23 mouse cellular contexts compared by ENCODE assay signal in genomic region chr13:3831546-3831945, GRCm38 (mm10). TPM values are rescaled to one million over a fixed set of nuclear protein-coding genes. Genes with fewer than 3 reads are reported as not detected.
DNase-seq lines count a peak whose midpoint lies in the region; ATAC-seq lines count a peak whose summit lies in the region.
"Had no signal": no experiment of that assay in that cellular context is flagged by ENCODE, and none has a peak within 500 bp of the region (broad histone marks: within the 10 kb centered on the region; RNA-seq: fewer than 3 reads in every experiment).

No protein-coding gene starts in this region.

- H3K27me3 ChIP-seq in intestine, embryonic 15.5 days (replicated peaks), result no peaks in the 10 kb centered on the region
- no peaks in the 10 kb centered on the region for H3K27me3 ChIP-seq in intestine, embryonic 16.5 days (replicated peaks; ENCODE audit: control insufficient read depth, insufficient read depth, low read length)
- H3K27me3 ChIP-seq in lung, embryonic 15.5 days, result no peaks in the 10 kb centered on the region
- no peaks in the 10 kb centered on the region for H3K27me3 ChIP-seq in stomach, embryonic 16.5 days (ENCODE audit: control insufficient read depth, insufficient read depth, low read length)
- H3K27me3 ChIP-seq in hindbrain, embryonic 13.5 days, result no peaks in the 10 kb centered on the region
- H3K27me3 ChIP-seq: forebrain, embryonic 12.5 days; hindbrain, embryonic 12.5 days; limb, embryonic 12.5 days; liver, embryonic 13.5 days had no signal

- H3K27ac ChIP-seq in intestine, embryonic 15.5 days, result no peak overlapping the region
- H3K27ac ChIP-seq in intestine, embryonic 16.5 days (ENCODE audit: low read length), result no peak overlapping the region
- peak overlapping the region; percentile 66 for H3K27ac ChIP-seq in lung, embryonic 15.5 days
- H3K27ac ChIP-seq in stomach, embryonic 16.5 days (ENCODE audit: low read length), result peak overlapping the region; percentile 84
- H3K27ac ChIP-seq in hindbrain, embryonic 13.5 days, result no peak overlapping the region
- H3K27ac ChIP-seq: forebrain, embryonic 12.5 days; hindbrain, embryonic 12.5 days; layer of hippocampus, adult 2 months; limb, embryonic 12.5 days; liver, embryonic 13.5 days had no signal

- no peaks in the 10 kb centered on the region for H3K4me1 ChIP-seq in intestine, embryonic 15.5 days (replicated peaks)
- no peaks in the 10 kb centered on the region for H3K4me1 ChIP-seq in intestine, embryonic 16.5 days (ENCODE audit: control insufficient read depth, insufficient read depth, low read length)
- no peaks in the 10 kb centered on the region for H3K4me1 ChIP-seq in lung, embryonic 15.5 days
- H3K4me1 ChIP-seq in stomach, embryonic 16.5 days (ENCODE audit: control insufficient read depth, insufficient read depth, low read length), result no peaks in the 10 kb centered on the region
- H3K4me1 ChIP-seq in hindbrain, embryonic 13.5 days (replicated peaks), result no peaks in the 10 kb centered on the region
- H3K4me1 ChIP-seq: forebrain, embryonic 12.5 days; hindbrain, embryonic 12.5 days; limb, embryonic 12.5 days; liver, embryonic 13.5 days had no signal

- WGBS in intestine, embryonic 15.5 days, result 82% methylated on average over 5 of the region's 5 CpGs
- WGBS in intestine, embryonic 16.5 days, result 80% methylated on average over 5 of the region's 5 CpGs
- 52% methylated on average over 5 of the region's 5 CpGs for WGBS in lung, embryonic 15.5 days
- 66% methylated on average over 5 of the region's 5 CpGs for WGBS in stomach, embryonic 16.5 days
- WGBS in hindbrain, embryonic 13.5 days, result 86% methylated on average over 5 of the region's 5 CpGs

- DNase-seq in lung, postnatal 10 days, result no peak
- peak; percentile 92 for DNase-seq in fat pad, adult 2 months (ENCODE audit: extremely low read depth, low read depth, low spot score)
- DNase-seq: adrenal gland, postnatal 14 days; cerebellum, adult 9-11 months; gastrocnemius, postnatal 36 days; kidney, adult 8-10 months; liver, embryonic 13.5 days; right cerebral cortex, postnatal 4 days had no signal

- no peak overlapping the region for H3K4me3 ChIP-seq in intestine, embryonic 15.5 days (replicated peaks)
- H3K4me3 ChIP-seq in intestine, embryonic 16.5 days (ENCODE audit: low read length), result no peak overlapping the region
- H3K4me3 ChIP-seq in lung, embryonic 15.5 days, result no peak overlapping the region
- H3K4me3 ChIP-seq in stomach, embryonic 16.5 days (replicated peaks; ENCODE audit: low read length), result no peak overlapping the region
- no peak overlapping the region for H3K4me3 ChIP-seq in hindbrain, embryonic 13.5 days
- H3K4me3 ChIP-seq: forebrain, embryonic 12.5 days; hindbrain, embryonic 12.5 days; layer of hippocampus, adult 2 months; limb, embryonic 12.5 days; liver, embryonic 13.5 days had no signal

- no peak overlapping the region for H3K4me2 ChIP-seq in intestine, embryonic 15.5 days (replicated peaks)
- H3K4me2 ChIP-seq in intestine, embryonic 16.5 days (ENCODE audit: low read depth, low read length), result no peak overlapping the region
- no peak overlapping the region for H3K4me2 ChIP-seq in lung, embryonic 15.5 days
- H3K4me2 ChIP-seq in stomach, embryonic 16.5 days (ENCODE audit: low read depth, low read length), result no peak overlapping the region
- no peak overlapping the region for H3K4me2 ChIP-seq in hindbrain, embryonic 13.5 days
- H3K4me2 ChIP-seq: forebrain, embryonic 12.5 days; hindbrain, embryonic 12.5 days; limb, embryonic 12.5 days; liver, embryonic 13.5 days; midbrain, embryonic 11.5 days had no signal

- H3K9me3 ChIP-seq in intestine, embryonic 15.5 days, result no peaks in the 10 kb centered on the region
- H3K9me3 ChIP-seq in intestine, embryonic 16.5 days (ENCODE audit: control insufficient read depth, low read length), result no peaks in the 10 kb centered on the region
- no peaks in the 10 kb centered on the region for H3K9me3 ChIP-seq in lung, embryonic 15.5 days
- no peaks in the 10 kb centered on the region for H3K9me3 ChIP-seq in stomach, embryonic 16.5 days (replicated peaks; ENCODE audit: control insufficient read depth, low read length)
- H3K9me3 ChIP-seq in hindbrain, embryonic 13.5 days, result no peaks in the 10 kb centered on the region
- H3K9me3 ChIP-seq: forebrain, embryonic 12.5 days; hindbrain, embryonic 12.5 days; limb, embryonic 12.5 days; liver, embryonic 13.5 days had no signal

- 0 out of 2 replicates have a peak, but pooled peaks have one; percentile 10 for ATAC-seq in intestine, embryonic 15.5 days
- ATAC-seq in intestine, embryonic 16.5 days, result no peak
- ATAC-seq in lung, embryonic 15.5 days (ENCODE audit: borderline replicate concordance, extremely low read depth, low FRiP score, low TSS enrichment), result 0 out of 2 replicates have a peak, but pooled peaks have one; percentile 32
- ATAC-seq in stomach, embryonic 16.5 days (ENCODE audit: insufficient read depth, low FRiP score), result peak; percentile 64; the same call in 1 of the 2 replicates
- no peak for ATAC-seq in hindbrain, embryonic 13.5 days (ENCODE audit: low FRiP score)
- ATAC-seq: inflammation-experienced regulatory T-cells, adult 6 months had no signal

- no peaks in the 10 kb centered on the region for H3K36me3 ChIP-seq in intestine, embryonic 15.5 days
- no peaks in the 10 kb centered on the region for H3K36me3 ChIP-seq in intestine, embryonic 16.5 days (ENCODE audit: control insufficient read depth, insufficient read depth, low read length)
- no peaks in the 10 kb centered on the region for H3K36me3 ChIP-seq in lung, embryonic 15.5 days
- no peaks in the 10 kb centered on the region for H3K36me3 ChIP-seq in stomach, embryonic 16.5 days (ENCODE audit: control insufficient read depth, insufficient read depth, low read length)
- no peaks in the 10 kb centered on the region for H3K36me3 ChIP-seq in hindbrain, embryonic 13.5 days
- H3K36me3 ChIP-seq: forebrain, embryonic 12.5 days; hindbrain, embryonic 12.5 days; limb, embryonic 12.5 days; liver, embryonic 13.5 days had no signal

- no peak overlapping the region for H3K9ac ChIP-seq in intestine, embryonic 15.5 days
- H3K9ac ChIP-seq in intestine, embryonic 16.5 days (ENCODE audit: low read depth, low read length), result no peak overlapping the region
- no peak overlapping the region for H3K9ac ChIP-seq in lung, embryonic 15.5 days
- no peak overlapping the region for H3K9ac ChIP-seq in stomach, embryonic 16.5 days (ENCODE audit: low read length)
- no peak overlapping the region for H3K9ac ChIP-seq in hindbrain, embryonic 13.5 days
- H3K9ac ChIP-seq: forebrain, embryonic 12.5 days; hindbrain, embryonic 12.5 days; limb, embryonic 12.5 days; liver, embryonic 13.5 days had no signal

RNA-seq across cellular contexts. Expression of gene Calm4, which starts 6.0 kb away (rescaled TPM):
- not detected in 2 replicates for polyA plus RNA-seq in intestine, embryonic 15.5 days (2015; fragmentation: Nextera tagmentation; extraction: Ambion mirVana)
- 0.39 TPM in 1 of 2 replicates, not detected in the other for polyA plus RNA-seq in intestine, embryonic 16.5 days (2015; fragmentation: Nextera tagmentation; extraction: Ambion mirVana)
- not detected in 2 replicates for polyA plus RNA-seq in lung, embryonic 15.5 days (2015; fragmentation: Nextera tagmentation; extraction: Ambion mirVana)
- 1.9 and 2.1 TPM in 2 replicates for polyA plus RNA-seq in stomach, embryonic 16.5 days (2015; fragmentation: Nextera tagmentation; extraction: Ambion mirVana)
- not detected in 2 replicates for polyA plus RNA-seq in hindbrain, embryonic 13.5 days (2015; fragmentation: Nextera tagmentation; extraction: Ambion mirVana)
- polyA plus RNA-seq: forebrain, embryonic 12.5 days; heart, embryonic 14.5 days; hindbrain, embryonic 12.5 days; inflammation-experienced regulatory T-cells, adult 6 months; limb, embryonic 12.5 days; liver, embryonic 13.5 days; midbrain, embryonic 11.5 days; midbrain, postnatal 0 days; neural tube, embryonic 14.5 days; stomach, embryonic 14.5 days had no signal

RNA-seq across cellular contexts. Expression of gene Calm5, which starts 22.4 kb away (rescaled TPM):
- polyA plus RNA-seq in intestine, embryonic 15.5 days (2015; fragmentation: Nextera tagmentation; extraction: Ambion mirVana), result not detected in 2 replicates
- polyA plus RNA-seq in intestine, embryonic 16.5 days (2015; fragmentation: Nextera tagmentation; extraction: Ambion mirVana), result not detected in 2 replicates
- not detected in 2 replicates for polyA plus RNA-seq in lung, embryonic 15.5 days (2015; fragmentation: Nextera tagmentation; extraction: Ambion mirVana)
- polyA plus RNA-seq in stomach, embryonic 16.5 days (2015; fragmentation: Nextera tagmentation; extraction: Ambion mirVana), result not detected in 2 replicates
- polyA plus RNA-seq in hindbrain, embryonic 13.5 days (2015; fragmentation: Nextera tagmentation; extraction: Ambion mirVana), result not detected in 2 replicates
- polyA plus RNA-seq: forebrain, embryonic 12.5 days; heart, embryonic 14.5 days; hindbrain, embryonic 12.5 days; inflammation-experienced regulatory T-cells, adult 6 months; limb, embryonic 12.5 days; liver, embryonic 13.5 days; midbrain, embryonic 11.5 days; midbrain, postnatal 0 days; neural tube, embryonic 14.5 days; stomach, embryonic 14.5 days had no signal

RNA-seq across cellular contexts. Expression of gene Calml3, which starts 27.4 kb away (rescaled TPM):
- polyA plus RNA-seq in intestine, embryonic 15.5 days (2015; fragmentation: Nextera tagmentation; extraction: Ambion mirVana), result not detected in 2 replicates
- polyA plus RNA-seq in intestine, embryonic 16.5 days (2015; fragmentation: Nextera tagmentation; extraction: Ambion mirVana), result not detected in 2 replicates
- 0.10 TPM in 1 of 2 replicates, not detected in the other for polyA plus RNA-seq in lung, embryonic 15.5 days (2015; fragmentation: Nextera tagmentation; extraction: Ambion mirVana)
- polyA plus RNA-seq in stomach, embryonic 16.5 days (2015; fragmentation: Nextera tagmentation; extraction: Ambion mirVana), result 25.1 and 40.9 TPM in 2 replicates
- not detected in 2 replicates for polyA plus RNA-seq in hindbrain, embryonic 13.5 days (2015; fragmentation: Nextera tagmentation; extraction: Ambion mirVana)
- polyA plus RNA-seq: forebrain, embryonic 12.5 days; heart, embryonic 14.5 days; hindbrain, embryonic 12.5 days; inflammation-experienced regulatory T-cells, adult 6 months; liver, embryonic 13.5 days; midbrain, embryonic 11.5 days; midbrain, postnatal 0 days; neural tube, embryonic 14.5 days had no signal

Comparison
In these comparisons a context has a peak if more than half of its experiments do, and no peak if none do; other contexts are left out.
1. ATAC-seq: peak in intestine, embryonic 15.5 days (single experiment), lung, embryonic 15.5 days (single experiment) and stomach, embryonic 16.5 days (single experiment); none in intestine, embryonic 16.5 days (single experiment) and hindbrain, embryonic 13.5 days (single experiment).
2. H3K27ac ChIP-seq: peak in lung, embryonic 15.5 days (single experiment) and stomach, embryonic 16.5 days (single experiment); none in intestine, embryonic 15.5 days (single experiment), intestine, embryonic 16.5 days (single experiment) and hindbrain, embryonic 13.5 days (single experiment).
3. RNA of gene Calml3, which starts 27.4 kb away (polyA plus RNA-seq): 25.1 to 40.9 TPM in stomach, embryonic 16.5 days; 0.10 TPM in lung, embryonic 15.5 days, not detected in intestine, embryonic 15.5 days, not detected in intestine, embryonic 16.5 days and not detected in hindbrain, embryonic 13.5 days; every median in the first group is over 10 times any median in the second.